Mouse (Mus musculus) testis, postnatal 10 days (tissue): ENCODE measurements around the gene Larp4b.

Source experiments
- DNase-seq: peaks from one replicate; pipeline ENCODE4 v3.0.0; 2021; ENCODE audit warnings: low spot score

Larp4b gene

DNA sequence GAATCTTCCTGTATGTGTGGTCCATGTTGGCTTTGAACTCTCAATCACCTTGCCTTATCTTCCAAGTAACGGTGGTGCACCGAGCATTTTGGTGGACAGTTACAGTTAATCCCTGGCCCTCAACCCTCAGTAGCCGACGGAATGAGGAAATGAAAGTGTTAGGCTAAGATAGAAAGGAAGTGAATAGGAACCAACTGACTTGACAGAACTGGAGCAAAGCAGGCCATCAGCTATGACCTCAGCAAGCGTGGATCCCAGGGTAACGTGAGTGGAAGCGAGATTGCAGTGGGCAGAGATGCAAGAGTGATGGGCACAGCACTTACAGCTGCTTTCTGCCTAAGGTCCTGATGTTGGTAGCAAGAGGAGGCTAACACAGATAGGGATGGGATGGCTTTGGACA, 31.5 kb downstream of the Larp4b start:
- DNase-seq: no peak

DNA sequence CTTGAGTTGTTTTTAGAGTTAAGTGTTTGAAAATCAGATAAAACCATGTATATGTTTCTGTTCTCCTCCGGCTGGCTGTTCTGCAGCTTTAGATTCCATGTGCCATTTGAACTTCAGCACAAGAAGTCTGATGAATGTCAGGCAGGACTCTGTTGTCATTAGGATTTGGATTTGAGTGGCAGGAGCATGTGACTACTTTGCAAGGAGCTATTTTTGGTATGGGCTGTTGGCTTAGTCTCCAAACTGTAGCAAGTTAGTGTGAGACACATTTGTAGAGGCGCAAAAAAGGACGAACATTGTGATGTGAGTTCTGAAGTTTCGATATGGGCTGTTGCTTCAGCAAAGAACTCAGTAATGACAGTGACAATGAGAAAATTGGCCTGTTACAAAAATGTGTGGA, 34.0 kb downstream of the Larp4b start:
- DNase-seq: no peak

DNA sequence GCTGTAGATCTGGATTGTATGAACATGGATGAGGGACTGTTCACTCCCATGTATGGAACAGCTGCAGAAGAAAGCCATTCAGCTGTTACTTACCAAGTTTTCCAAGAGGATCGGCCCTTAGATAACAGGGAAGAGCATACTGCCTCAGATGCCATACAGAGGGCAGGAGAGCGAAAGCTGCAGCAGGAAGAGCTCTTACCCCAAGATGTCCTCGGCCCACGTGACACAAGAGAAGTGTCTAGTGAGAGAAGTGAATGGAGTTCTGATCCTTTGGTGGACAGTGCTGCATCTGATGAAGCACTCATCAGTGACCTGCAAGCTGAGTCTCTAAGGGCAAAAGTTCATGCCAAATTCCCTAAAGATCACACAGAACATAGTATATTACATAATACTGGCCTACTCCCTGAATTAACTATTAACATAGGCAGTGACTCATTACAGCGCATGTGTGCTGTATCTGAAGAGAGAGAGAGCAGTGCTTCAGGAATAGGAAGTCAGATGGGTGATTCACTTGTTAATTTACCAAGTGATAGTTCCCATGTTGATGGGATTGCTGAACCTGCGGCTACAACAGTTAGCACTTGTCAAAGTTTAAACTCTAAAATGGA, 35.1 kb downstream of the Larp4b start:
- no peak for DNase-seq

DNA sequence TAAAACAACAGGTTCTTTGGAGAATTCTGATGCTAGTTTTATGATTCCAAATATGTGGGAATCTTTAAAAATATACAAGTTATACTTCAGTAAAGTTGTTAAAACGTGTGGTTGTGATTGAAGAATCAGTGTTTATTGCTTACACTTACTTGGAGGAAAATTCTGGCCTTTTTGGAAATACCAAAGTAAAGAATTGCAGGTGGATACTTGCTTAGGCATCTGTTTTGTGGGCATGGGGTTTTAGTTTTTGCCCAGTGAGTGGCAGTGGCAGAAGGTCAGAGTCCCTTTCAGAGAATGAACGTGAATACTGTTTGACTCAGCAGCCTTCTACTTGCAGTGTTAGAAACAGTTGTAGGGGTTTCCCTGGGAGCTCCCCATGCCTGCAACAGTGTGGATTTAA, 40.7 kb downstream of the Larp4b start:
- no peak for DNase-seq

DNA sequence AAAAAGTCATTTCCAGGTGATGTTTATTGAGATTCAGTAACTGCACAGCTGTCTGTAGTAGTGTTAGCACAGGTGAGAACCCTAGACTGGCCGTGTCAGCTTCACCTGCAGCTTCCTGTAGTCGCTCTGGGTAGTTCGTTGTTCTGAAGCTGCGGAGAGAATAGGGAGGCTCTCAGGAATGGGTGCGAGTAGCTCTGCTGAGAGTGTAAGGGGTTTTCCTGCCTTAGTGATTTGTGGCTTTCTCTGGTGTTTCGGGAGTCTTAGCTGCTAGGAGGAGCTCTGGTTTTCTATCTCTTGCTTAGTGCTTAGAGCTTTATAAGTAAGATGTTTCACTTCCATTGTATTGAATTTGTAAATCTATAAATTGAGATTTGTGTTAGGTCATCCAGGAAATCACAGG, 42.4 kb downstream of the Larp4b start:
- no peak for DNase-seq

DNA sequence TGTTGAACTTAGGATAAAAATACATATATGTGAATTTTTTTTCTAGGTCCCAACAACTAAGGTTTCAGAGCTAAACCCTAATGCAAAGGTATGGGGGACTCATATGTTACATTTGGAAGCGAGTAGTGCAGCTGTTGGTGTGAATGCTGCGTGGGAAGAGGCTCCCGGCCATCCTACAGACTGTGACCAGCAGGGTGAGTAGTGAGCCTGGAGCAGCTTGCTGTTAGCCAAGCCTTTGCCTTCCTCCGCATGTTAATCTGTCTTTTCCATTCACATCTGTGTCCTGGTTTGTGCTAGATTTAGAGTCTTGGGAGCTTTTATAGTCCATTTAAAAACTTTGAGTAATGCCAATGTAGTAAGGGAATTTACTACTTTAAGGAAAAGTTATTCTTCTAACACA, 43.1 kb downstream of the Larp4b start:
- no peak for DNase-seq

DNA sequence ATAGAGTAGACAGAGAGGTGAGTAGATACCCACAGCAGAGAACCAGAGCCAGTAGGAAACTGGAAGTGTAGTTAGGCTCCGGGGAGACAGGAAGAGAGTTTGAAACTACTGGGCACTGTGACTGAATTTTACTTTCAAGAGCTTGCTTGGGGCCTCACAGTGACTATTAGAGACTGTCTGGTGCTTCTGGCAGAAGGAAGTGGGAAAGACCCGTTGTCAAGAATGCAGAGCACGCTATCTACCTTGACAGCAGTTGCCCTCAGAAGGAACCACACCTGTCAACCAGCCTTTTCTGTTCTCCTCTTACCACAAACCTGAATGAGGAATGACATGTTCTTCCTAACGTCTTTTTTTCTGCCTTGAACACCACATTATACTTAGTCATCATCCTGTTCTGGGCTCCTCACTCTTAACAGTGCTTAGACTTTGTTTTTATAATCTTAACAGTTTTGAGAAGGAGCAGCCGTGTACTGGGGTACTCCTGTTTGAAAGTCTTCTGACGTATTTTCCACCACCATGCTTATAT, 45.8 kb downstream of the Larp4b start:
- no peak for DNase-seq

DNA sequence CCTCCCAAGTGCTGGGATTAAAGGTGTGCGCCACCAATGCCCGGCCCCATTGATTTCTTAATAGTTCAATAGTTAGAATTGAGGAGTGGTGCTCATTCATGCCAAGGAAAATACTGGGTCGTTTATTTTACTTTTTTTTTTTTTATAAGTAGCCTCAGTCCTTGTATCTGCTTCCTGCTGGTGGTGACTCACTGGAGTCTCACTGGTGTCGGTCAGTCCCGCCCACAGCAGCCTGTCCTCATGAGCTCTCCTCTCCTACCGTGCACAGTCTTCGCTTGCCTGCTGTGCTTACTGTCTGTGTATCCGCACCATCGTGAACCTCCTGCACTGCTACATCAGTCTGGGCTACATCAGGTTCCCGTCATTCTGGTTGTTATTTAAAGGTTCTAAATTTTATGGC, 46.5 kb downstream of the Larp4b start:
- DNase-seq: no peak

DNA sequence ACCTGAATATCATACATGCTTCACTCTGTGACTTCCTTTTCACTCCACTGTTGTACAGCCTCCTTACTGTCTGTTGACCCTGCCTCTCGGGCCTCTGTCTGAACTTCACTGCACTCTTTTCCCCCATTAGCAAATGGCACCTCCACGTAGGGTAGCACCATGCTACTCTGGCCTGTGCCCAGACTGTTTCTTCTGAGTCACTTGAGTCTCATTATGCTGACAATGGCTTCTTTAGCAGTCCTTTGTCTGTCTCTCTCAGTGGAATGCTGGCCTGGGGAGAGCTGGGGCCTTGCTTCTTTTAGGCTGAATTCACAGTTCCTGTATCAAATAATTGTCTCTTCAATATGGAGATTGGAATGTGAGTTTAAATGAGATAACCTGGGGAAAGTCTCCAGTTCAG, 48.7 kb downstream of the Larp4b start:
- no peak for DNase-seq

DNA sequence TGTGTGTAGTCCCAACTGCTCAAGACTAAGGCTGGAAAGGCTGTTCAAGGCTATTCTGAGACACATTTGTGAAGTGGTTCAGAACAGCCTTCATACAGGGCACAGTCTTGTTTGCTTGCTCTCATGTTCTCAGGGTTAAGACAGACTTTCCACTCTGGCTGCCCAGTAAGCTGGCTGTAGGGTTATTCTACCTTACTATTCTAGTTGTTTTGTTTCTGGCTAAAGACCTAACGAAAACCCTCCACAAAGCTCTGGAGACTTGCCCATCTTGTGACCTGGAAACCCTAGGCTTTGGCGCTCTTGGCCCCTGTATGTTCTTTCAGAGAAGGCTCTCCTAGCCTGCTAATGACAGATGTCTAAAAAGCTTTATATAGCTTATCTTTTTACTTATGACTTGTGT, 55.1 kb downstream of the Larp4b start:
- DNase-seq: no peak

DNA sequence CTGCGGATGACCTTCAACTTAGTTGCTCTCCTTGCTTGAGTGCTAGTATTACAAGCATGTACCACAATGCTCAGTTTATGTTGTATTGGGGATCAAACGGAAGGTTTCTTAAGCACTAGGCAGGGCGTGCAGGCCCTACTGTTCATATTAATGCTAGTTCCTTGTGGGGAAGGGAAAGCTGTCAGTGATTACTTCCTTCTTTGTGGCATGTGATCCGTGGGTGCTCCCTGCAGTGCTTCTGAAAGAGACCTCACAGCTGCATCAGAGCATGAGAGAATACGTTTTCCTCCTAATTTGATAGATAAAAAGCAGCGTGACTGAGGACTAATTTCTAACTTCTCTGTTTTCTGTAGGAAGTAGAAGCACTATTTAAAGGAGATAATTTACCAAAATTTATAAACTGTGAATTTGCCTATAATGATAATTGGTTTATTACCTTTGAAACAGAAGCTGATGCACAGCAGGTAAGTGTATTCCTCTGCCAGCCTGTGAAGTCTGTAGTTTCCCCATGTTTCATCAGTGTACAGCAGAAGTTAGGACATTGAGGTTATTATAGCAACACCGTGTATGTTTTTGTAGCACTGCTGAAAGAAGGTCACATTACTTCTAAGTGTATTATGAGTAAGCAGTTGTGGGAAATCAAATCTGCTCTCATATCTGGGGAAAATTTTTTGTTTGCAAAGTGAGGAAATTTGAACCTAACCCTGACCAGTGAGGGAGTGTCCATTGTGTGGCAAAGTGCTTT, 56.0 kb downstream of the Larp4b start:
- DNase-seq: no peak

DNA sequence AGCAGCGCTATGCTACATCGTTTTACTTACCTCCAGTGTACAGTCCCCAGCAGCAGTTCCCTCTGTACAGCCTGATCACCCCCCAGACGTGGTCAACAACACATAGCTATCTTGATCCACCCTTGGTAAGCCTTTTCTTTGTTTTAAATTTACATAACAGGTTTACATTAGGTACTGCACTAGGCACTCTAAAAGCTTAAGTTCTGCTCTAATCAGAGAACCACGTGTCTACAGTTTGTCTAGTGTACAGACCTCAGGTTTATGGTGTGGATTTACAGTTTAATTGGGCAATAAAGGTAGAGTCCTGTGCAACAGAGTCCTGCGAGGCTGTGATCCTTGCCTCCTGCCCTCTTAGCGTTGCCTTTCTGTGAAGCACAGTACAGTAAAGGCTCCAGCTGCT, 57.4 kb downstream of the Larp4b start:
- DNase-seq: no peak

DNA sequence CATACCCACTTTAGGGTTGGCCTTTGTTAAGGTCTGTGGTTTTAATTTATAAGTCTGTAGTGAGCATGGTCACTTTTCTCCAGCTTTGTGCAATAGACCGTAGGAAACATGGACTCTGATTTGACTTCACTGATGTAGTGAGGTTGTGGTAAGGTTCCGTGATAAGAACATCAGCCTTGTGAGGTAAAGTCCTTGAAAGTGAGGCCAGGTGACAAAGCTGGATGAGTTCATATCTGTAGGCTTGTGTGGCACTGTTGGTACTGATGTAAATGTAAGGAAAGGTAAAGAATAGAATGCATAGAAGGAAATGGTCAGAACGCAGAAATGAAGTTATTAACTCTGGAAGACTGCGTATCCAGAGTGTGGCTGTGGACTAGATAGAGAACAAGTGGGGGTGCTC, 57.9 kb downstream of the Larp4b start:
- no peak for DNase-seq

DNA sequence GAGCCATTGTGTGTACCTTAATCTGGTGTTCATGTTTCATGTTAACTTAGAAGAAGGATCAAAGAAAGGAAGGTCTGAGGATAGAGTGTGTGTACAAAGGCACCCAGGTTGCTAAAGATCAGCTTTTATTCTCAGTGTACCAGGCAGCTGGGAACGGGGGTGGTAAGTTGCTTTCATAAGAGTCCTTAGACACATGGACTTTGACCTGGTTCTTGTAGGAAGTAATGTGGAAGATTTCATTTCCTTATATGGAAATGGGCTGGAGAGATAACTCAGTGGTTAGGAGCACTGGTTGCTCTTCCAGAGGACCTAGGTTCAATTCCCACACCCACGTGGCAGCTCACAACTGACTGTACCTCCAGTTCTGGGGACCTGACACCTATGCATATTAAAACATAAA, 58.6 kb downstream of the Larp4b start:
- no peak for DNase-seq

DNA sequence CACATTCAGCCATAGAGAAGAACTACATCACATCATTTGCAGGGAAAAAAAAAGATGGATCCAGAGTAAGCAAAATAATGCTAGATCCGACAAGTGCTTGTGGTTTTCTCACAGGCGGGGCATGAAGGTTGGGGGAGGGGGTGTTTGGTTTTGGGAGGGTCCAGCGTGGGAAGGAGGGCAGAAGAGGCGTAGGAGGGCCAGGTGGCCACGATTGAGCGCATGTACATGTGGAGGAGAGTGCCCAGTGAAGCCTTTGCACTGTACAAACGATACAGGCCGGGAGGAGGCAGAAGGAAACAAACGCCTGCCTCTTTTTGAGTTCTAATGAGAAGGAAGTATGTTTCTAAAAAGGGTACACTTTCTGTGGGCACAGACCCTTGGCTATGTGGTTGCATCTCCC, 60.1 kb downstream of the Larp4b start:
- no peak for DNase-seq

DNA sequence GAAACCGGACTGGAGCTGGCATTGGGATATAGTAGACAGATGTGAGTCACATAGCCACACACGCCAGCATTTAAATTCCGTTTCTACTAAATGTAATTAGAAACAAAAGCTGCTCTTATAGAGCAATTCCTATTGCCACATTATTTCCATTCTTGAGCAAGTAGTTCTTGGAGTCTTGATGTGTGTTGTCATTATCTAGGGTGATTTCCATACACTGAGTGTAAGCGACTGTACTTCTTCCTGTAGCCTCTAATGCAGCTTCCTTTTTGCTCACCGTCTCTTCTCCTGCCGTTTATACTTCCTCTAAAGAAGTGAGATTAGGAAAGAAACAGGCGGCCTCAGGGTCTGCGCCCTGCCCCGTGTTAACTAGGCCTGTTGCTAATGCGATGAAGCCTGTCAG, 65.6 kb downstream of the Larp4b start:
- DNase-seq: no peak

DNA sequence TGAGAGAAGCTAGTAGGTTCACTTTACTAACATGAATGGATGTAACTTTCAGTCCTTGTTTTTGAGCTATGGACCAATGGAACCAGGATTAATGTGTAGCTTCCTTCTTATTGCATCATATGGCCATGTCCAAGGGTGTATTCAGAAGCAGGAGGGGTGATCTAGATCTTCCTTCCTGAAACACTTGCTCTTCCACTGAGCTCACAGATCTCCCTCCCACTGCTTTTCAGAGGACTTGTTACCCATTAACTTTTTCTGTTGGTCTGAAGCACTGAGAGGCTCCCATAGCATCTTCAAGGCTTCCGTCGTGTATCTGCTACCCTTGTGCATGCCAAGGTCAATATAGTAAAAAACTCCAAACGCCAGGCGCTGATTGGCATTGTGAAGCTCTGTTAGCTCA, 69.2 kb downstream of the Larp4b start:
- no peak for DNase-seq

DNA sequence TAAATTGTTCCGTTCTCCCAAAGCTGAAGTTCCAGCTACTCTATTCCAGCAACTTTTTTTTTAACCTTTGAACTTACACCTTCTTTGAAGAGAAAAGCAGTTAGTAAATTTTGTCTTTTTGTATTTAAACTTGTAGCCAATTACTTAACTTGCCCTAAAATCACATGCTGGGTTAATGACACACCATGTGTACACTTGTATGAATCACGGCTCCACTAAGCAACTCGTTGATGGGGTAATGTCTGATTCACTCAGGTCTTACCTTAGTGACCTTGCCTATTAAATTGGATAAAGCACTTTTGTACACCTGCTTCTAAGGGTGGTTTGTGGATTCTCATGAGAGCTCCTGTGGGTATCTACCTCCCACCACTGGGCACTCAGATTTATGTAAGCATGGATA, 74.2 kb downstream of the Larp4b start:
- DNase-seq: no peak

DNA sequence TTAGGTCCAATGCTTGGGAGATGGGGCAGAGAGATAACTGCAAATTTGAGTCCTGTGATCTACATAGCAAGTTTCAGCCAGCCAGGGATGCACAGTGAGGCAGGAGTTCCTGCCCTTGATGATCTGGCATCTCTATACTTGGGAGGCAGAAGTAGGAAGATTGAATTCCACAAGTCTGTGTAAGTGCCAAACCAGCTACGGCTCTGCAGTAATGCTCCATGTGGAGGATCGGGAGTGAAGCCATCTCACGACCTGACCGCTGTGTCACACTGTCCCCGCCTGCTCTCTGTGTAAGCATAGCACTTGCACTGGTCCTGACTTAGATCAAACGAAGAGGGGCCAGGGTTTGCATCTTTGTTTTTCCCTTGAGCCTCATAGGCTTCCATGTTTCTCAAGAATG, 75.9 kb downstream of the Larp4b start:
- DNase-seq: no peak

DNA sequence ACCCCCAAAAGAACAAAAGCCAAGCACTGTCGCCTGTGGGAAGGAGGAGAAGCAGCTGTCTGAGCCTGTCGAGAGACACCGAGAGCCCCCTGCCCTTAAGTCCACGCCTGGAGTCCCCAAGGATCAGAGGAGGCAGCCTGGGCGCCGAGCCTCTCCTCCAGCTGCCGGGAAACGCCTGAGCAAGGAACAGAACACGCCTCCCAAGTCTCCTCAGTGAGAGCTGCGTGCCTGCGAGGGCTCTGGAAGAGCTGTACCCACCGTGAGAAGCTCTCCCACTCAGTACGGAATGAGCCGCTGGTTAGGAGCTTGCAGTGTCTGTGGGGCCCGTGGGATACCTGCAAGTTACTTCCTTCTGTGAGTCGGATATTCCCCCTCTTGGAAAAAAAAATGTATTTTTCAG, 77.0 kb downstream of the Larp4b start:
- DNase-seq: no peak

DNA sequence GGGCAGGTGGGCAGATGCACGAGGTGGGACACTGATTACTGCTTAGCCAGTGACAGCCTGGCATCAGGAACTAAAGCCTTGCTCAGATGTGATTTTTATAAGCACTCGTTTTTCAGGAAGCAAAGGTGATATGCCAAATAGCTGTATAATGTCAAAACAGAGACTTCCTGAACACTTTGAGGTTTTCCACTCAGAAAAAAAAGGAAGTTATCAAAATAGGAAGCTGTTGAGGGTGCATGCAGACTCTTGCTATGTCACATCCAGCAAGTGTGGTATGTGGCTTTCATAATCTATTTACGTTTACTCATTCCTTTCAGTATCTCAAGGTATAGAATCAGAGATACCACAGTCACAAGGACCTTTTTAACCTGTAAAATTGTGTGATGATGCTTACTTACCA, 79.7 kb downstream of the Larp4b start:
- DNase-seq: no peak

DNA sequence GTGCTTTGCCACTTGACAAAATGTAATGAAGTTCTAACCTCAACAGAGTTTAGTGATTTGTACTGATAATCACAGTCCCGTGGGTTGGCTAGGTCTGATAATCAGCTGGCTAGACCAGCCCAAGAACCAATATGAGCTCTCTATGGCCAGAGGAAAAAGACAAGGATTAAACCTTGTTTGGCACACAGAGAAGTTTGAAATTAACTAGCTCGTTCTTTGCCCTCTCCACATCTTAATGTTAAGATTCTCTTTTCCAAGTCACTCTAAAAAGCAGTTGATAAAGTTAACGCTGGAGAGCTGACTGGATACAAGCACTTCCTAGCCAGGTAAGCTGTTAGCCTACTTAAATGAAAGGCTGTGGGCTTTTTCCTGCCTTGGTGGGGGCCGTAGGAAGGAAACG, 81.5 kb downstream of the Larp4b start:
- no peak for DNase-seq

DNA sequence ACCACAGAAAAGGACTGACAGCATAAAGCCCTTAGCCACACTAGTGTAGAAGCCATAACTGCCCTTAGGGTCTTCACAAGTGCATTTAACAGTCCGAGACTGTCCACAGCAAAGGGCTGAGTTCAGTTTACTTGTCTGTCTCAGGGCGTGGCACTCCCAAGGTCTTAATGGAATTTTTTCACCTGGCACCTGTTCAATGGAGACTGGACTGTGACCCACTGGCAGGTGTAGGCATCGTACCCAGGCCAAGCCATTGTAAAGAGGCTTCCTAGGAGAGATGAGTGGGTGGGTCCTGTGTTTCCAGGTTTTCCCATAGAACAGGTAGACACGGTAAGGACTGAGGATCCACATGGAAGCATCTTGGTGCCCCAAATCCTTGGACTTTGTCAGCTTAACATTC, 84.6 kb downstream of the Larp4b start:
- DNase-seq: no peak

DNA sequence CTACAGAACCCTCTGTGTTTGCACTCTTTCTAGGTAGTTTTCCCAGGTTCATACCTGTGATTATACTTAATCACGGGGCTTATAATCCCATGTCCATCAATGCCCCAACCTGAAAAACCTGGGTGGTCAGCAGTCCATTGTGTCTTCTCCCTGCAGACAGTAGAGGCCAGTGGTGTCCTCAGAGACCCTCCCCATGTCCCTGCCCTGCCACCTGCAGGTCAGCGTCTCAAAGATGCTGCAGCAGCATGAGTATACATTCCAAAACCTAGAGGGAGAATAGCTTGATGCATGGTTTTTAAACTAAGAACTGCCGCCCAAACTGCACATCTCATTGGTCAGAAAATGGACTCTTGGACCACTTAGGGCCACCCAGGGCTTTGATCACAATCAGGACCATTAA, 85.0 kb downstream of the Larp4b start:
- no peak for DNase-seq
